In genomic region chr5:131430109-131430508, GRCm38 (mm10) we compare ENCODE assay signal across 8 mouse cellular contexts.
DNase-seq lines count a peak whose midpoint lies in the region; TF ChIP-seq lines count a peak whose summit lies in the region.

No protein-coding gene starts in this region.

- intact Hi-C loops in gastrocnemius, postnatal 36 days (cut with DNase I) = no loop called here

- no peak overlapping the region for H3K4me3 ChIP-seq in layer of hippocampus, adult 2 months

- no peak overlapping the region for H3K27ac ChIP-seq in layer of hippocampus, adult 2 months

- TF ChIP-seq CTCF in layer of hippocampus, adult 2 months (conservative IDR thresholded peaks at IDR 0.05) = peak; percentile 92

- H3K36me3 ChIP-seq in splenic B cell, adult 2 months (ENCODE audit: control insufficient read depth, insufficient read depth, low read length, poor library complexity, severe bottlenecking) = no peaks in the 10 kb centered on the region

- peak; percentile 37 to 82 for DNase-seq in adrenal gland, adult (ENCODE audit: inconsistent age in 2 of 2, low spot score in 1 of 2)
- DNase-seq in adrenal gland, adult 8-10 months = no peak
- peak; percentile 43 for DNase-seq in MN1 (ENCODE audit: low spot score)
- DNase-seq in cerebellum, postnatal 10 days = peak; percentile 86 to 92
- peak; percentile 25 to 42 for DNase-seq in gastrocnemius, postnatal 36 days
- peak; percentile 67 to 75 for DNase-seq in layer of hippocampus, adult 2 months (ENCODE audit: low spot score in 2 of 2)
- DNase-seq in lung, postnatal 36 days = peak; percentile 67
- DNase-seq in splenic B cell, adult 2 months (ENCODE audit: low read depth, low spot score) = peak; percentile 6

- no peaks in the 10 kb centered on the region for H3K27me3 ChIP-seq in splenic B cell, adult 2 months (ENCODE audit: control insufficient read depth, insufficient read depth, low read length, poor library complexity, severe bottlenecking)
